Mouse (Mus musculus): ENCODE data around the gene Ppp2r5a. TPM values are rescaled to one million over a fixed set of nuclear protein-coding genes. Genes with fewer than 3 reads are reported as not detected.

Gene Ppp2r5a
- polyA plus RNA-seq, 1 experiment from 2014 or later = 21.8 TPM

GRCm38 (mm10) chr1:191307766-191308455, 95.2 kb downstream of the Ppp2r5a start:
- Histone ChIP-seq H3K9me3 (no peaks in the 10 kb centered on the region), H3K4me1 (peaks cover 8% of the 10 kb centered on the region), H3K4me3 (no peak overlapping the region), H3K27ac (no peak overlapping the region), H3K27me3 (ENCODE audit: insufficient read depth, poor library complexity, severe bottlenecking) (no peaks in the 10 kb centered on the region), H3K36me3 (peaks cover 19% of the 10 kb centered on the region)
- WGBS = 80% methylated on average over 9 of the region's 9 CpGs
- DNase-seq (ENCODE audit: low spot score) = no peak

- Histone ChIP-seq H3K36me3 (peaks cover 19% of the 10 kb centered on the region), H3K4me1 (peaks cover 15% of the 10 kb centered on the region), H3K4me3 (no peak overlapping the region), H3K9me3 (no peaks in the 10 kb centered on the region), H3K27me3 (ENCODE audit: insufficient read depth, poor library complexity, severe bottlenecking) (no peaks in the 10 kb centered on the region), H3K27ac (no peak overlapping the region)
- 86% methylated on average over 9 of the region's 9 CpGs for WGBS
- DNase-seq (ENCODE audit: low spot score) = no peak
Measured at GRCm38 (mm10) chr1:191306316-191306715, 96.8 kb downstream of the Ppp2r5a start.

GRCm38 (mm10) chr1:191305610-191306009, 97.5 kb downstream of the Ppp2r5a start:
- WGBS = 58% methylated on average over 7 of the region's 7 CpGs

GRCm38 (mm10) chr1:191304216-191304615, 98.9 kb downstream of the Ppp2r5a start:
- Histone ChIP-seq H3K27ac (no peak overlapping the region), H3K4me3 (no peak overlapping the region), H3K36me3 (peaks cover 18% of the 10 kb centered on the region), H3K27me3 (ENCODE audit: insufficient read depth, poor library complexity, severe bottlenecking) (no peaks in the 10 kb centered on the region), H3K4me1 (peaks cover 25% of the 10 kb centered on the region), H3K9me3 (no peaks in the 10 kb centered on the region)
- DNase-seq (ENCODE audit: low spot score) = no peak
- WGBS = 57% methylated on average over 6 of the region's 6 CpGs

More at GRCm38 (mm10) chr1:191305610-191306009, 97.5 kb downstream of the Ppp2r5a start:
- Histone ChIP-seq H3K4me1 (peaks cover 15% of the 10 kb centered on the region), H3K9me3 (no peaks in the 10 kb centered on the region), H3K36me3 (peaks cover 19% of the 10 kb centered on the region), H3K27me3 (ENCODE audit: insufficient read depth, poor library complexity, severe bottlenecking) (no peaks in the 10 kb centered on the region), H3K4me3 (no peak overlapping the region), H3K27ac (no peak overlapping the region)
- no peak for DNase-seq (ENCODE audit: low spot score)

GRCm38 (mm10) chr1:191303736-191304135, 99.3 kb downstream of the Ppp2r5a start:
- WGBS = 64% methylated on average over 3 of the region's 3 CpGs
- Histone ChIP-seq H3K9me3 (no peaks in the 10 kb centered on the region), H3K4me1 (peaks cover 28% of the 10 kb centered on the region), H3K27me3 (ENCODE audit: insufficient read depth, poor library complexity, severe bottlenecking) (no peaks in the 10 kb centered on the region), H3K36me3 (peaks cover 16% of the 10 kb centered on the region), H3K4me3 (no peak overlapping the region), H3K27ac (no peak overlapping the region)
- no peak for DNase-seq (ENCODE audit: low spot score)

Other genes starting within 250 kb of the Ppp2r5a start
- gene Fam71a, start 238.5 kb downstream of the Ppp2r5a start, polyA plus RNA-seq (2016; fragmentation: Nextera tagmentation; extraction: Ambion mirVana) = not detected in 2 replicates
- 8.0 and 13.5 TPM in 2 replicates for gene Atf3, start 185.2 kb downstream of the Ppp2r5a start, polyA plus RNA-seq (2016; fragmentation: Nextera tagmentation; extraction: Ambion mirVana)
- 78.2 and 78.6 TPM in 2 replicates for gene Nenf, start 85.1 kb downstream of the Ppp2r5a start, polyA plus RNA-seq (2016; fragmentation: Nextera tagmentation; extraction: Ambion mirVana)
- gene Tmem206, start 77.4 kb downstream of the Ppp2r5a start, polyA plus RNA-seq (2016; fragmentation: Nextera tagmentation; extraction: Ambion mirVana) = 17.0 and 18.8 TPM in 2 replicates
- 45.5 and 53.6 TPM in 2 replicates for gene Dtl, start 172.3 kb upstream of the Ppp2r5a start, polyA plus RNA-seq (2016; fragmentation: Nextera tagmentation; extraction: Ambion mirVana)
- 52.9 and 58.7 TPM in 2 replicates for gene Ints7, start 172.4 kb upstream of the Ppp2r5a start, polyA plus RNA-seq (2016; fragmentation: Nextera tagmentation; extraction: Ambion mirVana)

All from heart, embryonic 10.5 days (tissue).